Mouse (Mus musculus): ENCODE results near the gene Kitl.
A peak's percentile ranks its signal among the peaks of the same experiment; 100 is the strongest.

The Kitl gene

DNA sequence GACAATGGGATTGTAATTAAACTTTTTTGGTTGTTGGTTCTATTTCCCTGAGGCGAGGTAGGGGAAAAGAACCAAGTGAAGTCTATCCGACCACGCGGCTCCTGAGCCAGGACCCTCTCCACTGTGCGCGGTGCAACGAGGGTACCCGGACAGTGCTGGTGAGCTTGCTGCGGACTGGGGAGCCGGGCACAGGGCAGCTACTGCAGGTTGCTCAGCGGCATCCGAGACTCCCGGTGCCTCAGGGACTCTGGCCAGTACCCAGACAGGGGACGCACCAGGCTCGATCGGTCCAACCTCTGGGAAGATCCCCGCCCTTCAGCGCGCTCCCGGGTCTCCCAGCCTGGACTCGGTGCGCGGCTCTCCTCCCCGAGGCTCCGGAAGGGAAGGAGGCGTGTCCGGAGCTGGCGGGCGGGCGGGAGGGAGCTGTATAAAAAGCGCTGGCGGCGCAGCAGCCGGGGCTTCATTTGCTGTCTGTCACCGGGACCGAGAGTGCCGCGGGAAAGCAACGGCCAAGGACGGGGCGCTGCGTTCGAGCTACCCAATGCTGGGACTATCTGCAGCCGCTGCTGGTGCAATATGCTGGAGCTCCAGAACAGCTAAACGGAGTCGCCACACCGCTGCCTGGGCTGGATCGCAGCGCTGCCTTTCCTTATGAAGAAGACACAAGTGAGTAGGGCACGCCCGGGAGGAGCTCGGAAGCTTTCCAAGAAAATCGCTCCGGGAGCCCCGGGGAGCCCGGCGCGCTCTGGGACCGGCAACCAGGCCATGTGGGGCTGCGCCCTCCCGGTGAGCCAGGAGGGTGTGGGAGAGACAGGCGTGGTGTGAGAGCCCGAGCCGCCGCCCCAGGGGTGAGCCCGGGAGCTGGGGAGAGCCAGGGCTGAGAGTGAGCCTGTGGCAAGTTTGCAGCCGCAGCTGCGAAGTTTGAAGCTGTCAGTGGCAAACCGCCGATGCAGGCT is at the start of gene Kitl:
TSS of gene Kitl (plus strand) at position 261 of the 956 bp plus-strand sequence.
- DNase-seq (ENCODE audit: low read depth, low spot score): peak; percentile 70

DNA sequence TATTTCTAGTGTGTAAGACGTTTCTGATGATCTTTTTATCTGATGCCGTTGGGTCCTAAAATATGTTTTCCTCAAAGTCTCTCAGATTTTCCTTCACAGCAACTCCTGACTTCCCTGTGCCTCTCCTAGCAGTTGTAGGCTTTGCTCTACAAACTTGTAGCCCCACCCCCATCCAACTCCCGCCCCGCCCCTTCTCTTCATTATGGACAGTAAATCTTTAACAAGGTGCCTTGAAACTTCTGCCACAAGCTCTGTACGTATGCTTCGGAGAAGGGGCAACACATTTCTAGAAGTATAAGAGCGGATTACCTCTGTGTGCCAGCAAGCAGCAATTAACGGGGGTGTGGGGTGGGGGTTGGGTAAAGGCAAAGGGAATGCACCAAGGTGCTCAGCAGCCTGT is 42.6 kb upstream of the Kitl start:
- no peak for DNase-seq (ENCODE audit: low read depth, low spot score)

DNA sequence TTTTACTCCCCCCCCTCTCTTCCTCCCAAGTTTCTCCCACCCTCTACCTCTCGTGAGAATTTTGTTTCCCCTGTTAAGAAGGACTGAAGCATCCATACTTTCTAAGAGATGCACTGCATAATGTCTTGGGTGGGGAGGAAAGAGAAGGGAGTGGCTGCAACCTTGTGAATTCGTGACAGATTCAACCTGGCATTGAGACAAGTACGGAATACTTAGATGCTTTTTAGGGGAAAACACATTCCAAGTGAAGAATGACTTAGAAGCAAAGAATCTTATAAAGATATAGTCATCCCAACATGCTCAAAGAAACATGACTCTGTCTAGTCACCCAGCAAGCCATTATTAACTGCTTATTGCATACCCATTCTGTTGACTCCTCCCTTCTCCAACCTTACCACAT is 35.3 kb upstream of the Kitl start:
- DNase-seq (ENCODE audit: low read depth, low spot score): no peak

DNA sequence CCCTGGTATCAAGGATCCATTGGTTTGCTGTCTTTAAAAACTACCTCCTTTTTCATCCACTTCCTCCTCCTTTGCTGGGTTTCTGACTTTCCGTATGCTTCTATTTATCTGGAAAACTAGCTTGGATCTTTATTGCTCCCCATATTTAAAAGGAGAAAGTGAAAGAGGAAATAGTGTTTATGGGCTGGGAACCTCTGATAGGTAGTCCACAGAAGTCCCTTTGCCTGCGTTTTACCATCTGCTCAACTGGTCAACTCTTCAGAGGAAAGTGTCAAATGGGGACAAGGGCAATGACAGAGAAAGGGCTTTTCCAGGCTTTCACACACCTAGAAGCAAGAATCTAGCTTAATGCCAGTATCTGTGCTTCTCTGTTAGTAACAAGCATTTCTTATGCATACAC is 34.5 kb upstream of the Kitl start:
- DNase-seq (ENCODE audit: low read depth, low spot score): no peak

DNA sequence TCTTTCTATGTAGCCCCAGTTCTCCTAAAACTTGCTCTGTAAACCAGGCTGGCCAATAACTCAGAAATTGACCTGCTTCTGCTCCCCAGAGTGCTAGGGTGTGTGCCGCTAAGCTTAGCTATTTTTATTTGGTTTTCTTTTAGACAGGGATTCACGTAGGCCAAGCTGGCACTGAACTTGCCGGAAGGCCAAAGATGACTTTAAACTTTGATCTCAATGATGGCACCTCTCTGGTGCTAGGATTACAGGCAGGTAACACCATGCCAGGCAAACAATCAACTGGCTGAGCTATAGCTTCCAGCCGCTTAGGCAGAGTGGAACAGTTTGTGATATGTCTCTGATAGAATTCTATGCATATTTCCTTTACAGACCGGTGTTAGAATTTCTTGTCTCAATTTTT is 33.5 kb upstream of the Kitl start:
- DNase-seq (ENCODE audit: low read depth, low spot score): no peak

DNA sequence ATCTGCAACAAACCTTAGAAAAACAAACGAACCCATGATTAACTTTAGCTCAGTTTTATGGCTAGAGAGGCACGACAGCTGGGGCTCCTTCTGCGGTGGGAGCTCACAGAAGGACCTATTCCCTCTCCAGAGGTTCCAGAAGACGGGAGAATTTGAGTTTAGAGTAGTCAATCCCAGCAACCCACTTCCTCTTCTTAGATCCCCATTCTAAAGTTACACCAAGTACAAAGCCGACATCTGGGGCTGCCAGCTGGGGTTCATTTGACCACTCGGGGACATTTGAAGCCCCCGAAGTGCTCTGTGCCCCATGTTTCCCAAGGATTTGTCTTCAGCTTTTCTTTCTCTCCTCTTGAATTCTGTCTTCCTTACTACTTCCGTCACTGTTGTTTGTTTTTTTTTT is 28.7 kb upstream of the Kitl start:
- no peak for DNase-seq (ENCODE audit: low read depth, low spot score)

DNA sequence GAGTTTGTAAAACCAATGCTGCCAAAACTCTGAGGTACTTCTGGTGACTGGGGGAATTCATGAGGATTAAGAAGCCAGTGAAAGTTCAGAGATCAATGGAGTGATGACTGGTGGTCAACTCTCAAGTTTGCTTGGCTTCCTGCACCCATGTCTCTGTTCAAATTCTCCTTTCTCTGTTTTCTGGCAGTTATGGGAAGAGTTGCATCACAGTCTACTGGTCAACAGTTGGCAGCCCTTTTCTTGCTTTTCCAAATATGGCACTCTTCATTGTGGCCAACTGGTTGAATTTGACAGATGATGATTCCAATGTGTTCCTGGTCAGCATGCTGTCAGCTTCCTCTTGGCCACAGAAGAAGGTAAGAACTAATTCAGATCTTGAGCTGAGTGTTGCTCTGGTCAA is 25.7 kb upstream of the Kitl start:
- no peak for DNase-seq (ENCODE audit: low read depth, low spot score)

DNA sequence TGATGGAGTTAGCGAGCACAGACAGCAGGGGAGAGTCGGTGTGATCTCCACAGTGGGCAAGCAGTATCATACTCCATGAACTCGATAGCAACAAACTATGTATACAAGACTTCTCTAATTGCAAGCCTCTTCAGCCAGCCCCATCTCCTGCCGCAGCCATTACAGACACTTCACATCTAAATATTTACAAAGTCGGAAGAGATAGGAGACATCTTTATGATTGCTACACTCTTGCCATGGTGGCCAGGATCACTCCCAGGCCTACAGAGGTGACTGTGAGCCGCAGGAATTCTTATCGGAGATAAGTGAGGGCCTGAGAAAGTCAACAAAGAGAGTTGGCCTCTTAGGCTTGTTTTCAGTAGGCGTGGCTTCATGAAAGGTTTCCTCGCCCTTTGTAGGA is 23.3 kb upstream of the Kitl start:
- DNase-seq (ENCODE audit: low read depth, low spot score): no peak

DNA sequence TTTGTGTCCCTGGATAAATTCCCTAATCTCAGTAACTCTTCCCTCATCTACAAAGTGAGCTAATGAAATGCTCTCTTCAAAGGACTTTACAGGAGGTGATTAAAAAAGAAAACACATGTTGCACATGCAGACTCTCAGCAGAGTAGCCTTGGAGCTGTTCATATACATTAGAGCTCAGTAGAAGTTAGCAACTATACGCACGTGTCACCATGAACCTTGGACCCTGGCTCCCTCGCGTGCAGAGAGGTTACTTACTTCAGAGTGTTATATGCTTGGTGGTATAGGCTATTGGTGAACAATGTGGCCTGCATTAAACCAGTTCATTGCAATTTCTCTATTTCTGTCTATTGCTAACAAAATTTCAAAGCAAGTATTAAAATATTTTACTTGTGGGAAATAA is 14.0 kb upstream of the Kitl start:
- DNase-seq (ENCODE audit: low read depth, low spot score): no peak

DNA sequence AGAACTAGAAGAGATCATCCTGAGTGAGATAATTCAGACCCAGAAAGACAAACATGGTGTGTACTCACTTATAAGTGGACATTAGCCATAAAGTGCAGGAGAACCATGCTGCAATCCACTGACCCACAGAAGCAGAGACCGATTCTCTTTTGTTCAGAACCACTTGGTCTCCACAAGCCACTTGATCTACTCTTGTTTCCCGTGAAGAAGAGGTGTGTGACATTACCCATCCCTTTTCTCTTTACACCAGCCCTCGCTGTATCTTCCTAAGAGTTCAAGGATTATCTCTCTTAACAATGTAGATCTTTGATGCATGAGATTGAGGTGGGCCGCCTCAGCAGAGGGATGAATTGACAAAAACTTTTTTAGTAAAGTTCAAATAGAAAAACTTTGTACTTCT is 11.6 kb upstream of the Kitl start:
- no peak for DNase-seq (ENCODE audit: low read depth, low spot score)

DNA sequence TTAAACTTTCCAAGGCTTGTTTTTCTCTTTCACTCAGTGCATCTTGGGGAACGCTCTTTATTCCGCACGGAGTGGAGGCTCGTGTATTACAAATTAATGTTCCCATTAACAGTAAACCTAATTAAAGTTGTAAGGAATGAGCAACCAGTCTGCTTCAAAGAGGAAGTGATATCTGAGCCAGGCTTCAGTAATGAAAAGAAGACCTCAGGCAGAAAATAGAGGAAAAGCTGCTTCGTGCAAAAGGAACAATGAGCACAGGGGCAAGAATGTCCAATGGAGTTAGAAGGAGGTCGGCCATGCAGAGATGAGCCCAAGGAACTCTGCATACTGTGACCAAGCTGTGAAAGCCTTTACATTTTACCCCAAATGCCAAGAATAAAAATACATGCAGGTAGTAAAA is 5.7 kb upstream of the Kitl start:
- no peak for DNase-seq (ENCODE audit: low read depth, low spot score)

DNA sequence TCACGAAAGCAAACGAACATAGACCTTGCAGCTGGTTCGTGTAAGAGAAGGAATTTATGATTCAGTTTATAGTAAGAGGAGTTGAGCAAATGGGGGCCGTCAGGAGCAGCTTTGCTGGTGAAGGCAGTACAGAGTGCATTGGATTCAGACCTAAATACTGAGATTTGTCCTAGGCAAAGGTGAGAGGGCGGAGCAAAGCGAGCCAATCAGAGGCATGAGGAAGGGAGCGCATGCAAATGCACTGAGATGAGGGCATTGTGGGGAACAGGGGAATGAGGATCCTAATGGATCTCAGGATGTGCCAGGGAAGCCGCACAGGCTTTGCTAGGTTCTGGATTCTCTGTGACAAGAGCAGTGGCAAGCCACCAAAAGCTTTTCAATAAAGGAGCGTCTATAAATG is 5.1 kb upstream of the Kitl start:
- DNase-seq (ENCODE audit: low read depth, low spot score): no peak

DNA sequence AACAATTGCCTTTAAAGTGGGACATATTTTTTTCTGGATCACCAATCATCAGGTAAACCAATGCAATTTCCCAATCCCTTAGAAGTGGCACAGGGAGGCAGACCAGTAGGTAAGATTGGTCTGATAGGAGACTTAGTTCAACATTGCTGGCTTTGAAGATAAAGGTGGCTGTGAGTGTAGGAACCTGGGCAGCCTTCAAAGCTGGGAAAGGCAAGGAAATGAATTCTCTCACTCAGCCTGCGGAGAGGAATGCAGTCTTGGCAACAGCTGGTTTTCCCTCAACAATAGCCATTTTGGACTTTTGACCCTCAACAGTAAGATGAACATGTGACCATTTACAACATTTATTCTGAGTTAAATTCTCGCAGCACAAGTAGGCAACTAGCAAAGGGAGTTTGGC is 1.3 kb upstream of the Kitl start:
- DNase-seq (ENCODE audit: low read depth, low spot score): no peak

DNA sequence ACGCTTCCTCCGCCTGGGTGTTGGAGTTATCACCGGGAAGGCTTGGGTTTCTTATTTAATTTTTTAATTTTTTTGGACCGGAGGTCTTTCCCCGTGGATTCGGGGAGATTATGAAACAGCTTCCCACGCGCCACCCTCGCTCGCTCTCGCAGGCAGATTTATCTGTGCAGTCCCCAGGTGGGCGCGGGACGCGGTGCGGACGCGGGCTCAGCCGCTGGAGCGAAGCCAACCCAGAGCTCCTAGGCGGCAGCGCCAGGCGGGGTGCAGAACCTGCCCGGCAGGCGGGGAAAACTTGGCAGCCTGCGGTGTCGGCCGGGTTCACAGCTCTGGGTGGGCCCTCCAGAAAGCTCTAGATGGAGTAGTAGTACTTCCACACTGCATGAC is 888 bp downstream of the Kitl start:
- peak; percentile 33 for DNase-seq (ENCODE audit: low read depth, low spot score)

DNA sequence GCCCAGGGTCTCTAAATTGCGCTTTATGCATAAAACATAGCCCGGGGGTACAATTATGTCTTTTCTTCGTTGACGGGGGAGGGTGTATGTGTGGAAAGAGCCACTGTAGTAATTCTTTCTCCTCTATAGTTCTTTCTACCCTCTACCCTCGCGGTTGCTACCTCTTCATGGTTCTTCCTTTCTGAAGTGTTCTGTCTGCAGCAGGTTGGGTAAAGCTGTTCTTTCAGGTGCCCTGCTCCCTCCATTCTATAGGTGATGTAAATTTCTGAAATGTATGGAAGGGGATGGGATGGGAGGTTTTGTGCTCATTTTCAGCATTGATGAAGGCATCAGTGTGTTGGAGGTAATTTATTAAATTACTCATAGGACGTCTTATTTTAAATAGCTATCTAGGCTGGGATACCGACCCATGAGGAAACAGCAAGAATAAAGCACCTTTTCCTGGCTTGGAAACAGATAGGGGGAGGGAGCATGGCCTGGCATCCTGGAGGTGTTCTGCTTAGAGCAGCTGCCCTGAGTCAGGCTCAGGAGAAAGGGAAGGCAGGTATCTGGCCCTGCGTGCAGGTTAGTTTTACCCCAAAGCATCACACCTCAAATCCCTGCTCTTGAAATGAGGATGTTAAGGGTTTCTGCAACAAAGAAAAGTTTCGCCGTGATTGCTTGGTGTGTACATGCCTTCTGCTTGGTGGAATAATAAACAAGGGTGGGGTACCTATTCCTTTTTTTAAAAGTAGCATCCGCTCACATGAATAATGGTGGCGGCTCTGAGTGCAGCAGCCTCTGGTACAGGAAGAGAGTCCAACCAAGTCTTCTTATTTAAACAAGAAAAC is 1.7 kb downstream of the Kitl start:
- no peak for DNase-seq (ENCODE audit: low read depth, low spot score)

DNA sequence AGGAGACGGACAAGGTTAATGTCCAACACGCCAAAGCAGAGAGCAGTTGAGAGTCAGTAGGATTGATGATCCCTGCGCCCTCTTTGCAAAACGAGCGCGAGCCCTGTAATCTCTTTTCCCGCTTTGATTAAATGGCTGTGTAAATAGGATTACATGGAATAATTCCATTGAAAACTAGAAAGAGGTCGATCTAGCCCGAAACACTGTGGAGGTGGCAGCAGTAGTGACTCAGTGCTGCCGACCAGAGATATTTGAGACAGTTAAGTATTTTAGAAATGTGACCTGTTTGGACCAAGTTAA is 2.3 kb downstream of the Kitl start:
- DNase-seq (ENCODE audit: low read depth, low spot score): no peak

DNA sequence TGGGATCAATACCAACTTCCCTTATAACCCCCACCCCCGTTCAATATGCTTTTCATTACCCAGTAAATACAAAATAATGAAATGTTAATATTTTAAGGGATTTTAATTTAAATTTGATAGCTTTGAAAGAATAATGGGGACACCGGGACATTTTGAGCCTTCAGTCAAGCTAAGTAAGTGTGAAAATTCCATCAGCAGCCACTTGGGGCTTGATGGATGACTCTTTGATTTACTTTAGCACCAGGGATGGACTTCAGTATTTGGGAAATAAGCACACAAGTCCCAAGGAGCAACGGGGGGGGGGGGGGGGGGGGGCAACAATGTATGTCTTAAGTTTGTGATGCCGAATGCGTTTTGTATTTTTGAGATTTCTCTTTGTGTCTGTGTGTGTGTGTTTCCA is 3.1 kb downstream of the Kitl start:
- DNase-seq (ENCODE audit: low read depth, low spot score): no peak

DNA sequence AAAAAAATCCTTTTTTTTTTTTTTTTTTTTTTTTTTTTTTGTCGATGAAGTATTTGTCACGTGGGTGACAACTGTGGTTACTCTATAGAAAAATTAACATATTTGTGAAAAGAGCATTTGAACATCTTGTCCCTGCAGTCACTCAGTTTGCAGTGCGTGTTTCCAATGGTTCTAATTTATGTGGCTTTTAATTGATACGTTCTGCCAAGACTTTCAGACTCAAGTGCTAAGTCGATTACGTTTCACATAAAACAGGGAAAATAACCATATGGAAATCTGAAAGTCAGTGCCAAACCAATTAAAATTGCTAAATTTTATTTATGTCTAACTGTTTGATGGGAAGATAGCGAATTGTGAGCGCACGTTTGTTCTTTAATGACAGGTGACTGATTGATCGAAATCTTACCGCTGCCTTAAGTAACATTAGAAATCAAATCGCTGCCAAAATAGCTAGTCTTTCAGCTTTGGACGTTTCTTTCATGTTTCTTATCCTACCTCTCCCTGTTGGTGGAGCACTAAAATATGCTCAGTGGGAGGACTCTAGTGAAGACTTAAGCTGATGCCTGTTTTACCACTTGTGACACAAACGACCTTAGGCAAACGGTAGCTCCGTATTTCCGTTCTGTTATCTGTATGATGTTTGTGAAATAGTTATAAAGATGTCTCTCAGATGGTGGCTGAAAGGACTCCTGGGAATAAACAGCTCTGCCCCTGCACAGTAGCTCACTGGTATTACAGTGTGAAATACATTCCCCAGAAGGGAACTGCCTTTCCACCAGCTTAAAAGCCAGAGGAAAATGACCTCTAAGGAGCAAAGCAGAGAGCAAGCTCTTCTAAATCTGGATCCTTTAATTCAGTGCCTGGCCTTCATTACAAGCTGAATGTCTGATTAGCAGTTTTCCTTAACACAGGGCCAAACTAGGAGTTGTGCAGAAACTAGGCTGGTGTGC is 4.1 kb downstream of the Kitl start:
- DNase-seq (ENCODE audit: low read depth, low spot score): no peak

DNA sequence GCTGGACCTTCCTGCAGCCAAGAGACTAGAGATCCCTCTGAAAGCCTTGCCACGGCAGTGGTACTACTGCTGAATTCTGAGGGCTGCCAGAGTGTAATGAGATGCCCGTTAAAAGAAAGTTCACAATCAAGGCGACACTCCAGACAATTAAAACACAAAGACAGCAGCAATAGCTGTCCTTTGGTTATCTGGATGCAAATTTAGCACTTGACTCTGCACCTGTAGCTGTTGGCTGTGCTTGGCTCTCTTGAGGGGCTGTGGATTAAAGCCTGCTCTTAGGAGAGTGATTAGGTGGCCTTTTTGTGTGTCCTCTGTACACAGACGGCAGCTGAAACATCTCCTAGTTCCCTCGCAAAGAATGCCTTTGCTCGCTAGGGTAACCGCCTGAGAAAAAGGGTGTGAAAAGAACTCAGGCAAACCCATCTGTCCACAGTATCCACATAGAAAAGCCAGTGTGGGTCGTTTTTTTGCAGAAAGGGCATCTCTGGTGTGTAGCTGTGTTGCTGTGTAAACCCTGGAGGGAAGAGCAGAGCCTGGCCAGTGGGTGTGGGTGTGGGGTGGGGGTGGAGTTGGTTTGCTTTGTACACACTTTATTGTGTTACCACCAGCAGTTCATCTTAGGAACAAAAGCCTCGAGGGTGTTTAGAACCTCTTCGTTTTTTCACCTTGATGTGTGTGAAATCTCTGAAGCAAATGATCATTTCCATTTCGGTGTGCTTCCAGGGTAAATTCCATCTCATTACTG is 6.8 kb downstream of the Kitl start:
- DNase-seq (ENCODE audit: low read depth, low spot score): peak; percentile 32

DNA sequence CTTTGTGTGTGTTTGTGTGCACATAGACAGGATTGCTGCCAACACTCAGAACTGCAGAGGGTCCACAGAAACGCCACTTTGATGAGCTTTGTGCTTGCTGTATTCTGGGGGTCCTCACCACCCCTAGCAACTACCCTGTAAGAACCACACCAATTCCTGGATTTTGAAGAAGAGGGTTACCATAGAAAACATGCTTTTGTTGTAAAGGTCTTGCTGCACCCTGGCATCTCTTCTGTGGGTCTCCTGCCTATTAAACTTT is 7.3 kb downstream of the Kitl start:
- DNase-seq (ENCODE audit: low read depth, low spot score): no peak

DNA sequence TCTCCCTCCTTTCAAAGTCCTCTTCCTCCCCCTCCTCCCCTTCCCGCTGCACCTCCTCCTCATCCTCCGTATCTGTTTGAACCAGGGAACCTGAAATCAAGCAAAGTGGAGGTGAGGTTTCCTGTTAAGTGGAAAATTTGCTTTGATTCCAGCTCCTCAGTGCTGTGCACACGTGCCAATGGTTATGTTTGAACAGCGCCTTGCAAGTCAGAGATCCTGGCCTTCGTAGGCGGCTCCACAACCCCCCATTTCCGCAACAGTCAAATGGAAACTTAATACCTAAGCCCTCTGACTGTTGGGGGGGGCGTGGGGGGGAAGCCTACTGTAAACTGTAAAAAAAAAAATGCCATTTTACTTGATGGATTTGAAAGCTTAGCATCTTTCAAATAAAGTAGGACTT is 10.2 kb downstream of the Kitl start:
- no peak for DNase-seq (ENCODE audit: low read depth, low spot score)

DNA sequence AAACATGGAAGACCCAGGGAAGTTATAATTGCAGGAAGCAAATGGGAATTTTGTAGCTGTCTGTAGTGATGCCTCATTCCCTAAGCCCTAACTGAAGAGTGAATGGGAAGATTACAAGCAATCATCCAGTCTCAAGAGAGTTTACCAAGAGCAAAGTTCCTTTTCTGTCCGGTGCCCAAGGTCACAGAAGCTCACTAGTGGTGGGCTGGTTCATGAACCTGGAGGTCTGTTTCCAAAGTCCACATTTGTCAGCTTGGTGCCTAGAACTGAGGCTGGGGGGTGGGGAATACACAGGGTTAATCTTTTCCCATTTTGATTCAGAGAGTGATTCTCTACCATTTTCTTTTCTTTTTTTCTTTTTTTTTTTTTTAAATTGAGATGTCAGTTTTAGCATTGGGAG is 11.3 kb downstream of the Kitl start:
- DNase-seq (ENCODE audit: low read depth, low spot score): no peak
